In genomic region chr4:82431831-82432230, GRCm38 (mm10) we compare ENCODE assay signal across 17 mouse cellular contexts.
DNase-seq lines count a peak whose midpoint lies in the region; ATAC-seq and TF ChIP-seq lines count a peak whose summit lies in the region.
"Had no signal": no experiment of that assay in that cellular context is flagged by ENCODE, and none has a peak within 500 bp of the region (broad histone marks: within the 10 kb centered on the region; RNA-seq: fewer than 3 reads in every experiment).

No protein-coding gene starts in this region.

- ATAC-seq in heart, postnatal 0 days (ENCODE audit: insufficient read depth, low read depth): no peak
- no peak for ATAC-seq in lung, embryonic 15.5 days (ENCODE audit: borderline replicate concordance, extremely low read depth, low FRiP score, low TSS enrichment)

- no peak for DNase-seq in heart, postnatal 0 days (ENCODE audit: low spot score)
- no peak for DNase-seq in heart, postnatal 4 days
- DNase-seq in lung, postnatal 25 days (ENCODE audit: low spot score): no peak
- DNase-seq in kidney, postnatal 10 days: peak; percentile 52
- DNase-seq in lung, postnatal 14 days: peak; percentile 20
- DNase-seq in ovary, adult 18-20 months (ENCODE audit: low spot score): no peak
- DNase-seq: adrenal gland, adult 2 months; cerebellum, adult 8-10 months; gastrocnemius, postnatal 10 days; liver; midbrain, embryonic 14.5 days; thymus, postnatal 14 days had no signal

- H3K9me3 ChIP-seq in heart, postnatal 0 days (replicated peaks; ENCODE audit: control insufficient read depth, low read length): no peaks in the 10 kb centered on the region
- no peaks in the 10 kb centered on the region for H3K9me3 ChIP-seq in lung, embryonic 15.5 days
- H3K9me3 ChIP-seq: embryonic facial prominence, embryonic 10.5 days; hindbrain, embryonic 10.5 days; neural tube, embryonic 13.5 days had no signal

- H3K27me3 ChIP-seq in heart, postnatal 0 days (ENCODE audit: control insufficient read depth, insufficient read depth, low read length): no peaks in the 10 kb centered on the region
- no peaks in the 10 kb centered on the region for H3K27me3 ChIP-seq in lung, embryonic 15.5 days
- H3K27me3 ChIP-seq: megakaryocyte, embryonic 14.5 days; neural tube, embryonic 13.5 days had no signal

- no peak overlapping the region for H3K4me2 ChIP-seq in heart, postnatal 0 days (ENCODE audit: low read depth, low read length)
- no peak overlapping the region for H3K4me2 ChIP-seq in lung, embryonic 15.5 days
- H3K4me2 ChIP-seq: neural tube, embryonic 13.5 days had no signal

- no peaks in the 10 kb centered on the region for H3K36me3 ChIP-seq in heart, postnatal 0 days (replicated peaks; ENCODE audit: control insufficient read depth, insufficient read depth, low read length)
- H3K36me3 ChIP-seq in lung, embryonic 15.5 days: no peaks in the 10 kb centered on the region
- H3K36me3 ChIP-seq: embryonic facial prominence, embryonic 10.5 days; hindbrain, embryonic 10.5 days; neural tube, embryonic 13.5 days had no signal

- H3K4me1 ChIP-seq in heart, postnatal 0 days (ENCODE audit: control insufficient read depth, insufficient read depth): peaks cover 57% of the 10 kb centered on the region
- peaks cover 80% of the 10 kb centered on the region for H3K4me1 ChIP-seq in lung, embryonic 15.5 days
- H3K4me1 ChIP-seq: hindbrain, embryonic 10.5 days; megakaryocyte, embryonic 14.5 days had no signal

- no peak overlapping the region for H3K9ac ChIP-seq in heart, postnatal 0 days (replicated peaks; ENCODE audit: low read depth, low read length)
- no peak overlapping the region for H3K9ac ChIP-seq in lung, embryonic 15.5 days
- H3K9ac ChIP-seq: neural tube, embryonic 13.5 days had no signal

- peak overlapping the region; percentile 57 for H3K27ac ChIP-seq in heart, postnatal 0 days (ENCODE audit: low read depth)
- 0 out of 2 replicates have a peak overlapping the region, but pooled peaks have one; percentile 1 for H3K27ac ChIP-seq in lung, embryonic 15.5 days
- H3K27ac ChIP-seq: embryonic facial prominence, embryonic 10.5 days; hindbrain, embryonic 10.5 days; neural tube, embryonic 13.5 days had no signal

- TF ChIP-seq CTCF in heart, postnatal 0 days (IDR thresholded peaks at IDR 0.05; ENCODE audit: low read depth): no peak

- H3K4me3 ChIP-seq in heart, postnatal 0 days (ENCODE audit: low read depth, low read length): no peak overlapping the region
- H3K4me3 ChIP-seq in lung, embryonic 15.5 days: no peak overlapping the region
- H3K4me3 ChIP-seq: embryonic facial prominence, embryonic 10.5 days; hindbrain, embryonic 10.5 days; megakaryocyte, embryonic 14.5 days; neural tube, embryonic 13.5 days had no signal

- WGBS in heart, postnatal 0 days: 77% methylated on average over 8 of the region's 8 CpGs
- WGBS in lung, embryonic 15.5 days: 76% methylated on average over 8 of the region's 8 CpGs

- TF ChIP-seq EP300 in heart, postnatal 0 days (IDR thresholded peaks at IDR 0.05; ENCODE audit: low read depth): no peak

Comparison
In these comparisons a context has a peak if more than half of its experiments do, and no peak if none do; other contexts are left out.
1. DNase-seq: peak in kidney, postnatal 10 days (single experiment) and lung, postnatal 14 days (single experiment); none in heart, postnatal 0 days (single experiment), heart, postnatal 4 days (single experiment), lung, postnatal 25 days (single experiment) and ovary, adult 18-20 months (single experiment).